23 mouse cellular contexts compared by ENCODE assay signal in the genomic region with DNA sequence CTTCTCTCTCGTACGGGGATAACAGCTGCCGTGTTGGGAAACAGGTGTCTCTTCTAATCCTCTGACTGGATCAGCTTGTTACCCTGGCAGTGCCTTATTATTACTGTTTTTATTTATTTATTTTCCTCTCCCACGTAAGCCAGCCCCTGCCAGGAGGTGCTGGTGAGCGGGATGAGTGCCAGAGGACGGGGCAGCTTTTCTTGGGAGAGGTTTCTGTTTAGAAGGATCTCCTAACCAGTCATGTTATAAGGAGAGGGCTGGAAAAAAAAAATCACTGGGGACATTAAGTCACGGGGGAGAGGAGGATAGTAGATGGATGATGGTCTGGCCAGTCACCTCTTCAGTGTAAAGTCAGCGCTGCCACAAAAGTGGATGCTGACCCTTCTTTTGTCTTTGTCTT.
"Had no signal": no experiment of that assay in that cellular context is flagged by ENCODE, and none has a peak within 500 bp of the region (broad histone marks: within the 10 kb centered on the region; RNA-seq: fewer than 3 reads in every experiment).

No protein-coding gene starts in this region.

- H3K9ac ChIP-seq: kidney, embryonic 15.5 days; limb, embryonic 13.5 days; liver, embryonic 12.5 days; liver, embryonic 15.5 days; lung, embryonic 15.5 days; neural tube, embryonic 12.5 days had no signal

- DNase-seq: kidney, adult 8-10 months; kidney, postnatal 10 days; kidney, postnatal 36 days; liver; lung, adult 18-20 months; lung, postnatal 10 days; lung, postnatal 36 days; midbrain, embryonic 14.5 days; retina, postnatal 1 day; right cerebral cortex, postnatal 25 days; thymus, adult 2 months; thymus, postnatal 14 days; thymus, postnatal 4 days had no signal

- H3K36me3 ChIP-seq: kidney, embryonic 15.5 days; liver, embryonic 12.5 days; liver, embryonic 15.5 days; lung, embryonic 15.5 days; neural tube, embryonic 12.5 days had no signal

- H3K27ac ChIP-seq: kidney, embryonic 15.5 days; limb, embryonic 10.5 days; limb, embryonic 13.5 days; liver, embryonic 12.5 days; liver, embryonic 15.5 days; lung, embryonic 15.5 days; neural tube, embryonic 12.5 days; stomach, postnatal 0 days had no signal

- H3K27me3 ChIP-seq: kidney, embryonic 15.5 days; limb, embryonic 13.5 days; liver, embryonic 12.5 days; liver, embryonic 15.5 days; lung, embryonic 15.5 days; megakaryocyte, embryonic 14.5 days; neural tube, embryonic 12.5 days had no signal

- H3K4me2 ChIP-seq: kidney, embryonic 15.5 days; limb, embryonic 13.5 days; liver, embryonic 12.5 days; liver, embryonic 15.5 days; lung, embryonic 15.5 days; midbrain, embryonic 11.5 days; neural tube, embryonic 12.5 days had no signal

- H3K9me3 ChIP-seq: kidney, embryonic 15.5 days; limb, embryonic 10.5 days; limb, embryonic 13.5 days; liver, embryonic 12.5 days; liver, embryonic 15.5 days; lung, embryonic 15.5 days; megakaryocyte, embryonic 14.5 days; neural tube, embryonic 12.5 days had no signal

- H3K4me3 ChIP-seq: kidney, embryonic 15.5 days; limb, embryonic 10.5 days; limb, embryonic 13.5 days; liver, embryonic 12.5 days; liver, embryonic 15.5 days; lung, embryonic 15.5 days; megakaryocyte, embryonic 14.5 days; neural tube, embryonic 12.5 days had no signal

- ATAC-seq: liver, embryonic 12.5 days had no signal
